Mouse (Mus musculus) neural tube, embryonic 13.5 days (tissue): Measurements from ENCODE around the gene Xrcc5. TPM values are rescaled to one million over a fixed set of nuclear protein-coding genes. Genes with fewer than 3 reads are reported as not detected.

Experiments
- ATAC-seq: fragments of 200-750 bp; cut with Nextera tagmentation; 2 replicates; pipeline ENCODE4 v1.8.0; 2017; ENCODE audit warnings: low read depth, mild to moderate bottlenecking, moderate TSS enrichment, moderate library complexity
- H3K27ac ChIP-seq: fragments of 300-500 bp; sonication (generic); replicated peaks from 2 replicates; pipeline ENCODE4 v1.5.1; 2015; ENCODE audit warnings: moderate library complexity, mild to moderate bottlenecking, inconsistent platforms
- H3K27me3 ChIP-seq: fragments of 300-500 bp; sonication (generic); 2 replicates; pipeline ENCODE4 v1.6.1; 2015; ENCODE audit warnings: mild to moderate bottlenecking, inconsistent platforms
- H3K36me3 ChIP-seq: fragments of 300-500 bp; sonication (generic); 2 replicates; pipeline ENCODE4 v1.6.1; 2015; ENCODE audit warnings: mild to moderate bottlenecking, inconsistent platforms
- H3K4me1 ChIP-seq: fragments of 300-500 bp; sonication (generic); replicated peaks from 2 replicates; pipeline ENCODE4 v1.6.1; 2015; ENCODE audit warnings: inconsistent platforms
- H3K4me2 ChIP-seq: fragments of 300-500 bp; sonication (generic); 2 replicates; pipeline ENCODE4 v1.6.1; 2015; ENCODE audit warnings: inconsistent platforms, mild to moderate bottlenecking, moderate library complexity
- H3K4me3 ChIP-seq: fragments of 300-500 bp; sonication (generic); 2 replicates; pipeline ENCODE4 v1.5.1; 2015; ENCODE audit warnings: mild to moderate bottlenecking, inconsistent platforms
- H3K9ac ChIP-seq: fragments of 300-500 bp; sonication (generic); 2 replicates; pipeline ENCODE4 v1.6.1; 2015; ENCODE audit warnings: moderate library complexity, mild to moderate bottlenecking, inconsistent platforms
- H3K9me3 ChIP-seq: fragments of 300-500 bp; sonication (generic); 2 replicates; pipeline ENCODE4 v1.6.1; 2016; ENCODE audit warnings: inconsistent platforms
- WGBS: fragments of 180-500 bp; shearing (Covaris S2); methylation state at CpG from one replicate; pipeline ENCODE4 v1.1.7; 2015; 5-methylcytosine and 5-hydroxymethylcytosine counted together
- polyA plus RNA-seq: library from polyadenylated mRNA; unstranded; fragments of >200 nt; fragmentation: Nextera tagmentation; extraction: Ambion mirVana; gene quantifications from 2 replicates; pipeline ENCODE4 v1.2.1, GENCODE M21; 2015

The Xrcc5 gene
- polyA plus RNA-seq, 1 experiment from 2014 or later = 26.3 TPM

DNA sequence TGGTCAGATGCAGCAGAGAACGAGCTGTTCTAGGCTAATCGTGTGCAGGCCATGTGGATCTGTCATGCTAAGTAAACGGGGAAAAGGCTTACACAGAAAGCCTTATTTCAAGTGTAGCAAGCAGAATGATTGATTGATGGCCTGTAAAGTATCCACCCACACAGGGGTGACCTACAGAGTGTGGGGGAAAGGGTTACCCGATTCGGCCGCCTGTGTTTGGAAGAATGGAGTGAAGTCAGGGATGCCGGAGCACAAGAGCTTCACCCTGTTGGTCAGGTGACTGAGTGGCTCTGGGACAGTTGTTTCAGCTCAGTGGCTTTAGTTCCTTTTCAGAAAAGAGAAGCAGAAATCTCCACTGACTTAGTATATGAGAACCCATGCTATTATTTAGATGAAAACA is 9.7 kb downstream of the Xrcc5 start:
- Histone ChIP-seq H3K27ac (no peak overlapping the region), H3K36me3 (peaks cover 49% of the 10 kb centered on the region), H3K4me2 (no peak overlapping the region), H3K4me1 (no peaks in the 10 kb centered on the region), H3K27me3 (no peaks in the 10 kb centered on the region), H3K9me3 (no peaks in the 10 kb centered on the region), H3K4me3 (no peak overlapping the region), H3K9ac (no peak overlapping the region)
- ATAC-seq = no peak
- WGBS = 78% methylated on average over 7 of the region's 7 CpGs

DNA sequence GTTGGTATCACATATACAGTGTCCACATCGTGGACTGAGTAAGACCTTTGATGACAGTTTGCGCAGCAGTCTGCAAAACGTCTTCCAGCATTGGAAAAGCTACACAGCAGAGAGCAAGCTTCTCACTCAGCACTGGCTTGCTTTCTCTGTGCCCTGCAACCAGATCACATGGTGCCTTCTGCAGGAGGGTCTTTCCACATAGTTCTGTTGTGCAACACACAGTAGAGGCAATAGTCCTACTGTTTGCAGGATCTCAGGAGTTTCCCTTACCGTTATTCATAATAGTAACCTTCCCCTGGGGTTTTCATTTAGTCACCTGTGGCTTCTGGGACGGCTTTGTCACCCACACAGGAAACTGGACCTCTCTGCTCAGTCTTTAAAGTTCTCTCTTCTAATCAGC is 13.5 kb downstream of the Xrcc5 start:
- H3K9ac ChIP-seq = no peak overlapping the region
- H3K27me3 ChIP-seq = no peaks in the 10 kb centered on the region
- no peak overlapping the region for H3K27ac ChIP-seq
- H3K4me2 ChIP-seq = no peak overlapping the region
- peaks cover 64% of the 10 kb centered on the region for H3K36me3 ChIP-seq
- no peaks in the 10 kb centered on the region for H3K4me1 ChIP-seq
- H3K4me3 ChIP-seq = no peak overlapping the region
- no peak for ATAC-seq
- WGBS = 95% methylated on average over 5 of the region's 5 CpGs
- no peaks in the 10 kb centered on the region for H3K9me3 ChIP-seq

DNA sequence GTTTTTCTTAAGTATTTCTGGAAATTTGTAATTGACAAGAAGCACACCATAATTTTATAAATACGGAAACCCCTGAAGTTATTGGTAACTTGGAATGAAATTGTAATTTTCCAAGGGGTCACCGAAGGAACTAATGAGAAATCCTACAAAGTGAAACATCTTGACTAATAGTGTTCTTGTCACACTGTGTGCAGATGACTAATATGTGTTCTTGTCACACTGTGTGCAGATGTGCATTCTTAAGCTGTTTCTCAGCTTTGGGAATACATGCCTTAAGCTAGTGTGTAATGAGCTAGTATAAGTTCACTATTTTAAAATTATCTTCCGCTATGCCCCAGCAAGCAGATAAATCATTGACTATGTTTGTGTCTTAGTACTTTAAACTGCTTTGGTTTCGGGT is 16.0 kb downstream of the Xrcc5 start:
- no peaks in the 10 kb centered on the region for H3K4me1 ChIP-seq
- peaks cover 71% of the 10 kb centered on the region for H3K36me3 ChIP-seq
- no peak for ATAC-seq
- no peaks in the 10 kb centered on the region for H3K9me3 ChIP-seq
- WGBS = 96% methylated on average over 4 of the region's 4 CpGs
- H3K9ac ChIP-seq = no peak overlapping the region
- H3K27ac ChIP-seq = no peak overlapping the region
- H3K4me3 ChIP-seq = no peak overlapping the region
- no peak overlapping the region for H3K4me2 ChIP-seq
- no peaks in the 10 kb centered on the region for H3K27me3 ChIP-seq

DNA sequence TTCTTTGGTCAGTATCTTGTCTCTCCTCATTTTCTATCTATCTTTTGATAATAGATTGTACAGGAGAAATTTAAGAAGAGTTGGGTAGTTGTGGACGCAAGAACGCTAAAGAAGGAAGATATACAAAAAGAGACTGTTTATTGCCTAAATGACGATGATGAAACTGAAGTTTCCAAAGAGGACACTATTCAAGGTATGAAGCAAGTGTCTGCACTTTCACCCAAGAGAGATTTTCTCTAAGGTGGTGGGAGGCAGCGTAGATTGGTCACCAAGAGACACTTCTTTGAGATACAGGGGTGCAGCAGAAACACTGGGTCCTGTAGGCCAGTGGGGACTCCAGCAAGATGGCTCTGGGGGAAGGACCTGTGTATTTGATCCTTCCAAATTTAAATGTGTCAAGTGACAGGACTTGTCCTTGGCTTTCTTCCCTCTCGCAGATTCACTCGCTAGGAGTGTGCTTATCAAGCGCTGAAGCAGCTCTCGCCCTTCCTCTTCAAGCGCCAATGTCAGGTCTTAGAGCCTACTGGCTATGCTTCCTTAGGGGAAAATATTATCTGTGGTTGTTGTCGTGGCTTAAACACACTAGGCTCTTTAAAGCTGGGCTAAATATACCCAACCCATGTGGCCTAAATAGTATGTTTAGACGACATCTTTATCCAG is 19.1 kb downstream of the Xrcc5 start:
- Histone ChIP-seq H3K9ac (no peak overlapping the region), H3K9me3 (no peaks in the 10 kb centered on the region), H3K36me3 (peaks cover 68% of the 10 kb centered on the region), H3K4me3 (no peak overlapping the region), H3K27me3 (no peaks in the 10 kb centered on the region), H3K4me1 (no peaks in the 10 kb centered on the region), H3K27ac (no peak overlapping the region), H3K4me2 (no peak overlapping the region)
- 96% methylated on average over 11 of the region's 11 CpGs for WGBS
- ATAC-seq = no peak

DNA sequence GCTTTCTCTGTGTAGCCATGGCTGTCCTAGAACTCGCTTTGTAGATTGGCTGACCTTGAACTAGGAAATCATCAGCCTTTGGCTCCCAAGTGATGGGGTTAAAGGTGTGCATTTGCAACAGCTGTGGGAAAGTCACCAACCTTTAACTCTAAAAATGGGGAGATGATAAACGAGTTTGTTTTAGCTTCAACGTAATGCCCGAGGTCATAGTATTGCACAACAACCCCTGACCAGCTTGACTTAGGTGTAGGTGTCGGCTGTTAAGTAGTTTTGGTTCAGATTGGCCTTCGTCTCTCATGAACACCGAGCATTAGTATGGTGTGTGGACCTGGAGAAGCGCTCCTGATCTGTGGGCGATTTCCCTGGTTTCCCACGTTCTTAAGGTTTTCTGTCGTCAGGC is 27.6 kb downstream of the Xrcc5 start:
- Histone ChIP-seq H3K27ac (no peak overlapping the region), H3K9ac (no peak overlapping the region), H3K9me3 (no peaks in the 10 kb centered on the region), H3K4me1 (no peaks in the 10 kb centered on the region), H3K27me3 (no peaks in the 10 kb centered on the region), H3K36me3 (peaks cover 63% of the 10 kb centered on the region), H3K4me2 (no peak overlapping the region), H3K4me3 (no peak overlapping the region)
- no peak for ATAC-seq
- WGBS = 93% methylated on average over 11 of the region's 11 CpGs

DNA sequence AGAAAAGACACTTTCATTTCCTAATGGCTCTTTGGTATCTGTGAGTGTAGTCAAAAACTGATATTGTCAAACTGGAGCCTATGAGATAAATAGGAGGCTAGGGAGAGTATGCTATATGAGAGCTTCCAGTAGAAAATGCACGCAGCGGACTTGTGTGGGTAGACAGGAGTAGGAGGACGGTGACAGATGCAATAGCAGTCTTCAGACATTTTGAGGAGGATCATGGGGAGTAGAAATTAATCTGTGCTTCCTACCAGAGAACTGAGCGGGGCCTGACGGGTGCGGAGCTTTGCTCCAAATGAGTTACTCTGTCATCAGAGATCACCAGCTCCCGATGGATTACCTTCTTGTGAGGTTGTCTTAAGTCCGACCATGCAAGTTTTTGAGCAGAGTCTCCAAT is 29.6 kb downstream of the Xrcc5 start:
- H3K9ac ChIP-seq = no peak overlapping the region
- no peak overlapping the region for H3K4me2 ChIP-seq
- no peaks in the 10 kb centered on the region for H3K9me3 ChIP-seq
- no peaks in the 10 kb centered on the region for H3K4me1 ChIP-seq
- no peaks in the 10 kb centered on the region for H3K27me3 ChIP-seq
- H3K36me3 ChIP-seq = peaks cover 65% of the 10 kb centered on the region
- no peak for ATAC-seq
- no peak overlapping the region for H3K27ac ChIP-seq
- no peak overlapping the region for H3K4me3 ChIP-seq
- 97% methylated on average over 8 of the region's 8 CpGs for WGBS

DNA sequence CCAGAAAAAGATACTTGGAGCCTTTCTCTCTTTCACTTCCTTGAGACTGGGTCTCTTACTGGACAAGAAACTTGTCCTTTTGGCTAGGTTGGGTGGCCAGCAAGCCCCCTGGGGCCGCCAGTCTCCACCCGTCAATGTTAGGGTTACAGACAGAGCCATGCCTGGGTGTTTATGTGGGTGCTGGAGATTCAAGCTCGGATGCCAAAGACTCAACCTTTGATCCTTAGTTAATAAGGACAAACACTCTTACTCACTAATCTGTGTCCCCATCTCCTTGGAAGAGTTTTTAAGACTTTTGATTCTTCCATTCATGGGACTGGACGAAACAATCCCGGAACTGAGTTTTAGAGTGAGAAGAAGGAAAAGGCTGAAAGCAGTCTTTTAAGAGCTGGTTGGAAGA is 31.1 kb downstream of the Xrcc5 start:
- WGBS = 95% methylated on average over 5 of the region's 5 CpGs

DNA sequence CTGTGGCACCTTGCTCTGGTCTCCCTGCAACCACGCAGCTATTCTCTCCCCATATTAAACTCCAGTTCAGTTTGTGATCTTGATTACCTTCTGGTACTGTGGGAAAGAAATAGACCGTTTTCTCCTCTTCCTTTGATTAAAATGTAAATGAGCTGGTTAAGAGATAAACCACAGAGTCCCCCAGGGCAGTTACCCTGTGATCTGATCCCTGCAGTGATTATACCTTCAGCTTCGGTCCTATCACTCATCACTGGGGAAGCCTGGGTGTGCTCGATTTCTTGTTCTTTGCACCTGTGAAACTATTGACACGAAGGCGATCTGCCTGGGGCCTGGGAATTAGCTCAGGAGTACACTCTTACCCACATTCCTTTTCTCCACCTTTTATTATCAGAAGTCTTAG is 40.7 kb downstream of the Xrcc5 start:
- WGBS = 64% methylated on average over 6 of the region's 6 CpGs
- peaks cover 6% of the 10 kb centered on the region; the same call in 1 of the 2 replicates for H3K4me1 ChIP-seq
- peaks cover 55% of the 10 kb centered on the region for H3K36me3 ChIP-seq
- H3K4me2 ChIP-seq = no peak overlapping the region
- no peak overlapping the region for H3K4me3 ChIP-seq
- peak overlapping the region; percentile 76 for H3K27ac ChIP-seq
- H3K27me3 ChIP-seq = no peaks in the 10 kb centered on the region
- H3K9ac ChIP-seq = no peak overlapping the region
- H3K9me3 ChIP-seq = no peaks in the 10 kb centered on the region
- ATAC-seq = no peak

More for the DNA sequence above, 31.1 kb downstream of the Xrcc5 start:
- no peak overlapping the region for H3K4me2 ChIP-seq
- H3K9ac ChIP-seq = no peak overlapping the region
- no peak overlapping the region for H3K4me3 ChIP-seq
- no peak for ATAC-seq
- no peaks in the 10 kb centered on the region for H3K27me3 ChIP-seq
- no peak overlapping the region for H3K27ac ChIP-seq
- peaks cover 68% of the 10 kb centered on the region for H3K36me3 ChIP-seq
- no peaks in the 10 kb centered on the region for H3K4me1 ChIP-seq
- H3K9me3 ChIP-seq = no peaks in the 10 kb centered on the region

DNA sequence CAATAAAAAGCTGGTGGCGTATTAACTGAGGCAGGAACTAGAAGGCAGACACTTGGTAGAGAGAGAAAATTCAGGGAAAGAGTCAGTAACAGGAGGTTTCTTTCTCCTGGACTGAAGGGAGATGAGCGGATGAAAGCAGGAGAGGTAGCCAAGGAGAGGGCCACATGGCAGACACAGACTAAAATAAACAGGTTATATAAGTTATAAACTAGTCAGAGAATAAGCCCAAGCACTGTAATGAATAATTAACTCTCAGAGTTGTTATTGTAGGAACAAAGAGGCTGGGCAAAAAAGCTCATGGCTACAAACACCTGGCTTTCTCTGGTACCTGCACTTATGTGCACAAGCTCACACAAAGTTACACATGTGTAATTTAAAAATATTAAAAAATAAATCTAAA is 47.6 kb downstream of the Xrcc5 start:
- 97% methylated on average over 2 of the region's 2 CpGs for WGBS
- H3K27me3 ChIP-seq = no peaks in the 10 kb centered on the region
- no peak for ATAC-seq
- no peak overlapping the region for H3K27ac ChIP-seq
- H3K9me3 ChIP-seq = no peaks in the 10 kb centered on the region
- H3K9ac ChIP-seq = no peak overlapping the region
- H3K36me3 ChIP-seq = peaks cover 37% of the 10 kb centered on the region
- H3K4me2 ChIP-seq = no peak overlapping the region
- no peak overlapping the region for H3K4me3 ChIP-seq
- no peaks in the 10 kb centered on the region for H3K4me1 ChIP-seq

DNA sequence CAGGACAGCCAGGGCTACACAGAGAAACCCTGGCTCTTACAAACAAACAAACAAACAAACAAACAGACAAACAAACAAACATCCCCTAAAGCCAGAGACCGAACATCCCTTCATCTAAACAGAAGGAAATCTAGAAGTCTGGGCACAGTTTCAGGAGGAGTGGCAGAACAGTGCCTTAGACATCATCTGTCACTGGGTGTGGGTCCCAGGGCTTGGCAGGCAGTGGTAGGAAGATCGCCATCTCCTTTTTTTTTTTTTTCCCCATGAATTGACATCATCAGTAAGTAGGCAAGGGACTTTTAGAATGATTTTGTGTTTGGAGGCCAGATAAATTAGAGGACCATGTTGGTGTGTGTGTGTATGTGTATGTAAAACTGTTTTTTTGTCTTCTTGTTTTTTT is 51.0 kb downstream of the Xrcc5 start:
- Histone ChIP-seq H3K27ac (no peak overlapping the region), H3K4me2 (no peak overlapping the region), H3K4me3 (no peak overlapping the region), H3K36me3 (peaks cover 28% of the 10 kb centered on the region), H3K9ac (no peak overlapping the region), H3K4me1 (no peaks in the 10 kb centered on the region), H3K27me3 (no peaks in the 10 kb centered on the region), H3K9me3 (no peaks in the 10 kb centered on the region)
- no peak for ATAC-seq
- WGBS = 92% methylated on average over 2 of the region's 2 CpGs

DNA sequence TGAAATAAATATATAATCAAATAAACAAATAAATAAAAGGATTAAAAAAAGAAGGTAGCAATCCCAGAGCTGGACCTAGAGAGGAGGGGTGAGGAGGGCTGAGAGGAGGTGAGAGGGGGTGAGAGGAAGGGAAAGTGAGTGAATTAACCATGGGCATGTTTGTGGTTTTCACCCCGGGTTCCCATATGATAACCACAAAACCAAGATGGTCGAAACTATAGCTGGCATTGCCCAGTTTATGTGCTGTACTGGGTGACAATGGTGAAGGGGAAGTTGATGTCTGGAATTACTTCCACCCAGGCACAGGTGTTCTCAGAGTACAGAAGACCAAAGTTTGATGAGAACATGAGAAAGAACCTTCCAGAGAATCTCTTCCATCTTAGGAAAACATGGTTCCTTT is 52.2 kb downstream of the Xrcc5 start:
- Histone ChIP-seq H3K27ac (no peak overlapping the region), H3K27me3 (no peaks in the 10 kb centered on the region), H3K4me3 (no peak overlapping the region), H3K9ac (no peak overlapping the region), H3K4me2 (no peak overlapping the region), H3K9me3 (no peaks in the 10 kb centered on the region), H3K36me3 (peaks cover 21% of the 10 kb centered on the region), H3K4me1 (no peaks in the 10 kb centered on the region)
- WGBS = 95% methylated on average over 2 of the region's 2 CpGs
- no peak for ATAC-seq

DNA sequence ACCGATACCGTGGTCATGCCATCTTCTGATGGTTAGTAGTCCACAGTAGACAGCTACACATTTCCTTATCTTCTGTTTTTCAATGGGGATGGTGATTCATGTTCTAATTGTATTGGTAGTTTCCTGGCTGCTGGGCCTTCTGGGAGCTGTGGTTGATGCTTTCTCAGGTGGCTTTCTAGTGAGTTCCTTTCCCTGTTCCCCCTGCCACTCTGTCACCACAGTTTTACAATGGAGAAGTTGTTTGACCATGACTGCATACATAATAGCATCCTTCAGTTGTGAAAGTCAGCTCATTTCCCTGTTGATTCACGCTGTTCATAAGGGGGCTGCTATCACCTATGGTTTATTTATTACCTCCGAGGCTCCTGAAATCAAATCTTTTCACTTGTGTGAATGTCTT is 53.6 kb downstream of the Xrcc5 start:
- H3K4me1 ChIP-seq = no peaks in the 10 kb centered on the region
- ATAC-seq = no peak
- H3K27ac ChIP-seq = no peak overlapping the region
- peaks cover 21% of the 10 kb centered on the region for H3K36me3 ChIP-seq
- H3K27me3 ChIP-seq = no peaks in the 10 kb centered on the region
- H3K4me2 ChIP-seq = no peak overlapping the region
- no peaks in the 10 kb centered on the region for H3K9me3 ChIP-seq
- 89% methylated on average over 4 of the region's 4 CpGs for WGBS
- H3K4me3 ChIP-seq = no peak overlapping the region
- H3K9ac ChIP-seq = no peak overlapping the region

DNA sequence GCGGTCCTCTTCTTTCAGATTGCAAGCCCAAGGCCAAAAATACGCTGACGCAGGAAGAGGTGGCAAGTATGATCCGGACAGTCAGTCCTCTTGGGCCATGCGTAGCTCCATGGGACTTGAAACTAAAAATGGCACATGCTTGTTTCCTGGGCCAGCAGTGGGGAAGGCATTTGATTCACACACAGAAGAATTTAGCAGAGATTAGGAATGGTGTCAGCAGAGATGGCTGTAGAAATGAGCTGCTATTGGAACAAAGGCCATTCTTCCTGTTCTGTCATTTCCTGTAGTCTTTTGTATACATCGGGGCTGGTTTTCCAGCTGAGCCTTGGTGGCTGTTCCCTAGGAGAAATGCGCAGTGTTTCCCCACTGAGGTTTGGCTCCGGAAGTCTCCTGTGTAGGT is 57.4 kb downstream of the Xrcc5 start:
- Histone ChIP-seq H3K27ac (peak overlapping the region; percentile 30; the same call in 1 of the 2 replicates), H3K4me1 (no peaks in the 10 kb centered on the region), H3K4me2 (no peak overlapping the region), H3K9me3 (no peaks in the 10 kb centered on the region), H3K36me3 (peaks cover 6% of the 10 kb centered on the region; the same call in 1 of the 2 replicates), H3K27me3 (no peaks in the 10 kb centered on the region), H3K9ac (no peak overlapping the region), H3K4me3 (no peak overlapping the region)
- 85% methylated on average over 8 of the region's 8 CpGs for WGBS
- ATAC-seq = no peak
